Mouse (Mus musculus): ENCODE results near the gene Alkbh6. TPM values are rescaled to one million over a fixed set of nuclear protein-coding genes. Genes with fewer than 3 reads are reported as not detected.
A peak's percentile ranks its signal among the peaks of the same experiment; 100 is the strongest.

Alkbh6 gene
- polyA plus RNA-seq, 2 experiments, result 79.7 to 124 TPM

DNA sequence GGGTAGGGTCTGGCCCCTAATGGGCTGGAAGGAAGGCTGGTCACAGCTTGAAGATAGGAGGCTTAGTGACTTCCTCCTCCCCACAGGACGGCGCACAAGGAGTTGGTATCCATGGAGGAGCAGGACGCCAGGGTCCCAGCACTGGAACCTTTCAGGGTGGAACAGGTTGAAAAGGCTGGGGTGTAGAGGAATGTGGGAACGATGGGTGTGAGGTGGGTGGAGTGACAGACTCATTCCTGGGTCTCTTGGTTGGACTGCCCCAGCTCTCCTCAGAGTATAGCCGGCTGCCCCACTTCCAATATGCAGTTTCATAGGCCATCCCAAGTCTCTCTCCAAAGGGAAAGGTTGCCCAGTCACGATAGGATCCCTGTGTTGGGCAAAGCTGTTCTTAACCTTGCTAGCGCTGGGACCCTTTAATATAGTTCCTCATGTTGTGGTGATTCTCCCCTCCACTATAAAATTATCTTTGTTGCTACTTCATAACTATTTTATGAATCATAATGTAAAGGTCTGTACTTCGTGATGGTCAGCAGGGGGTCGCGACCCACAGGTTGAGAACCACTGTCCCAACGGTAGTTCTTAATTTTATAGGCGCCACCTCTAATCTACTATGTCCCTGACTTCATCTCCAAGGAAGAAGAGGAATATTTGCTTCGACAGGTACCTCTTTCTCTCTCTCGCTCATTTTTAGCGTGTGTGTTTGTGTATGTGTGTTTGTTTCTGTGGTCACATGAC lies 1.0 kb downstream of the Alkbh6 start:
- WGBS, result 63% methylated on average over 15 of the region's 15 CpGs
- no peak for TF ChIP-seq POLR2A (IDR thresholded peaks at IDR 0.05; ENCODE audit: borderline replicate concordance, extremely low read depth, insufficient read depth, insufficient read length)
- H3K36me3 ChIP-seq (ENCODE audit: control insufficient read depth, insufficient read depth, low read length), result peaks cover 38% of the 10 kb centered on the region
- peak overlapping the region; percentile 61 for H3K9ac ChIP-seq (ENCODE audit: low read depth, low read length, severe bottlenecking)
- peaks cover 5% of the 10 kb centered on the region for H3K4me1 ChIP-seq (ENCODE audit: control insufficient read depth, insufficient read depth, low read length)
- H3K9me3 ChIP-seq (ENCODE audit: control insufficient read depth, low read length), result no peaks in the 10 kb centered on the region
- H3K4me2 ChIP-seq (replicated peaks; ENCODE audit: low read depth, low read length, severe bottlenecking), result peak overlapping the region; percentile 80
- no peak overlapping the region for H3K27ac ChIP-seq (replicated peaks; ENCODE audit: low read depth, low read length)
- DNase-seq (ENCODE audit: low spot score) (no peak), ATAC-seq (ENCODE audit: low FRiP score, low read depth) (no peak)
- peak overlapping the region; percentile 61 for H3K4me3 ChIP-seq (replicated peaks; ENCODE audit: low read length)
- H3K27me3 ChIP-seq (ENCODE audit: control insufficient read depth, insufficient read depth, low read length), result no peaks in the 10 kb centered on the region

DNA sequence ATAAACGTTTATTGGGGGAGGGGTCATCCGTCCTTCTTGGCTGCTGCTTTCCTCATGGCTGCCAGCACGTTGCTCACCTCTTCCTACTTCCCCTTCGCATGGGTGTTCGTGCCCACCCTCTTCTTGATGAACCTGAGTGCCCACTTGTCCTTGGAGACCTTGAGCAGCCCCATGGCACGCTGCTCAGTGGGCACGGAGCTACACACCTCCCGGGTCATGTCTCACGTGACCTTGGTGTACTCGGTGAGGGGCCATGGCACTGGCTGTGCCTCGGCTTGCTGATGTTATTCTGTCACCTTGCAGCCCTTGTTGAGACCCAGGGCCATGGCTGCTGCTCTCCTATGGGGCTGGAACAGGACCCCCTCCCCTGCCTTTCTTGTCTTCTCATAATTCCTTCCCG lies 1.6 kb downstream of the Alkbh6 start:
- ATAC-seq (ENCODE audit: low FRiP score, low read depth), result no peak
- TF ChIP-seq POLR2A (IDR thresholded peaks at IDR 0.05; ENCODE audit: borderline replicate concordance, extremely low read depth, insufficient read depth, insufficient read length), result no peak
- WGBS, result 84% methylated on average over 12 of the region's 12 CpGs
- Histone ChIP-seq H3K27ac (replicated peaks; ENCODE audit: low read depth, low read length) (no peak overlapping the region), H3K4me1 (ENCODE audit: control insufficient read depth, insufficient read depth, low read length) (peaks cover 7% of the 10 kb centered on the region), H3K27me3 (ENCODE audit: control insufficient read depth, insufficient read depth, low read length) (no peaks in the 10 kb centered on the region), H3K9ac (ENCODE audit: low read depth, low read length, severe bottlenecking) (no peak overlapping the region), H3K36me3 (ENCODE audit: control insufficient read depth, insufficient read depth, low read length) (peaks cover 38% of the 10 kb centered on the region), H3K9me3 (ENCODE audit: control insufficient read depth, low read length) (no peaks in the 10 kb centered on the region), H3K4me2 (replicated peaks; ENCODE audit: low read depth, low read length, severe bottlenecking) (no peak overlapping the region), H3K4me3 (replicated peaks; ENCODE audit: low read length) (no peak overlapping the region)
- DNase-seq (ENCODE audit: low spot score), result no peak

- WGBS, result 47% methylated on average over 27 of the region's 27 CpGs
- peaks cover 13% of the 10 kb centered on the region for H3K4me1 ChIP-seq (ENCODE audit: control insufficient read depth, insufficient read depth, low read length)
- H3K4me2 ChIP-seq (replicated peaks; ENCODE audit: low read depth, low read length, severe bottlenecking), result peak overlapping the region; percentile 52
- H3K36me3 ChIP-seq (ENCODE audit: control insufficient read depth, insufficient read depth, low read length), result peaks cover 37% of the 10 kb centered on the region
- H3K27ac ChIP-seq (replicated peaks; ENCODE audit: low read depth, low read length), result no peak overlapping the region
- TF ChIP-seq POLR2A (IDR thresholded peaks at IDR 0.05; ENCODE audit: borderline replicate concordance, extremely low read depth, insufficient read depth, insufficient read length), result no peak
- no peaks in the 10 kb centered on the region for H3K9me3 ChIP-seq (ENCODE audit: control insufficient read depth, low read length)
- DNase-seq (ENCODE audit: low spot score) (no peak), ATAC-seq (ENCODE audit: low FRiP score, low read depth) (no peak)
- H3K4me3 ChIP-seq (replicated peaks; ENCODE audit: low read length), result no peak overlapping the region
- no peaks in the 10 kb centered on the region for H3K27me3 ChIP-seq (ENCODE audit: control insufficient read depth, insufficient read depth, low read length)
- no peak overlapping the region for H3K9ac ChIP-seq (ENCODE audit: low read depth, low read length, severe bottlenecking)
These were observed 5.3 kb downstream of the Alkbh6 start for GRCm38 (mm10) chr7:30313666-30314320.

DNA sequence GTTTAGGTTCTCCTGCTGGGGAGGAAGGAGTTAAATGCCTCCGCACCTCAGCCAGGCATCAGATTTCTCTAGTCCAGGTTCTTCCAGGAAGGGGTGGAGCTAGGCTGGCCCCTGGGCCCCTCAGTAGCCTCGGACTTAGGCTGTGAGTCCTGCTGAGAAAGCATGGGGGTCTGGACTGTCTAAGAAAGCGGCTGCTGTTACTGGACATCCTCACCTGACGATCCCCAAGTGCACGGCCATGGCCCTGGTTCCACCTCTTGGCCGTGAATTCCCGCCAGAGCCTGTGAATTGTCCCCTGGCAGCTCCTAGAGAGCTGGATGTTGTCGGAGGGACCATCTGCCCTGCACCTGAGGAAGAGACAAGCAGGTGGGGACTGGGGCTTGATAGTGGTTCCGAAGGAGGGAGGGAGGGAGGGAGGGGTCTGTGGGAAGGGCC lies 6.2 kb downstream of the Alkbh6 start, which contains the start of gene Syne4:
TSS of gene Syne4 (plus strand) at position 87 of the 435 bp plus-strand sequence.
- peak within 1 kb of the TSS; percentile 44 for H3K9ac ChIP-seq (ENCODE audit: low read depth, low read length, severe bottlenecking)
- WGBS, result under 1% methylated on average over 9 of the region's 9 CpGs
- ATAC-seq (ENCODE audit: low FRiP score, low read depth) (peak; percentile 75; the same call in 1 of the 2 replicates), DNase-seq (ENCODE audit: low spot score) (peak; percentile 63)
- H3K4me1 ChIP-seq (ENCODE audit: control insufficient read depth, insufficient read depth, low read length), result peaks cover 8% of the 10 kb centered on the region
- H3K4me3 ChIP-seq (replicated peaks; ENCODE audit: low read length), result peak within 1 kb of the TSS; percentile 45
- peaks cover 40% of the 10 kb centered on the region for H3K36me3 ChIP-seq (ENCODE audit: control insufficient read depth, insufficient read depth, low read length)
- H3K27ac ChIP-seq (replicated peaks; ENCODE audit: low read depth, low read length), result peak within 1 kb of the TSS; percentile 21; the same call in 1 of the 2 replicates
- no peaks in the 10 kb centered on the region for H3K9me3 ChIP-seq (ENCODE audit: control insufficient read depth, low read length)
- no peaks in the 10 kb centered on the region for H3K27me3 ChIP-seq (ENCODE audit: control insufficient read depth, insufficient read depth, low read length)
- H3K4me2 ChIP-seq (replicated peaks; ENCODE audit: low read depth, low read length, severe bottlenecking), result peak within 1 kb of the TSS; percentile 52
- no peak for TF ChIP-seq POLR2A (IDR thresholded peaks at IDR 0.05; ENCODE audit: borderline replicate concordance, extremely low read depth, insufficient read depth, insufficient read length)
